Mouse (Mus musculus) forebrain, embryonic 16.5 days (tissue): ENCODE results near the gene Serac1. TPM values are rescaled to one million over a fixed set of nuclear protein-coding genes. Genes with fewer than 3 reads are reported as not detected.
A peak's percentile ranks its signal among the peaks of the same experiment; 100 is the strongest.
"Not testable (repeated sequence)": the region's sequence is repeated elsewhere in the genome, so short reads cannot be mapped to it uniquely, and the experiment has no call there.

Source experiments
- ATAC-seq: fragments of 200-750 bp; cut with Nextera tagmentation; 2 replicates; pipeline ENCODE4 v1.8.0; 2017; ENCODE audit warnings: mild to moderate bottlenecking, moderate library complexity
- H3K27ac ChIP-seq: fragments of 300-500 bp; sonication (generic); 2 replicates; pipeline ENCODE4 v1.5.1; 2014; ENCODE audit warnings: low read length, control low read depth
- H3K27me3 ChIP-seq: fragments of 300-500 bp; sonication (generic); replicated peaks from 2 replicates; pipeline ENCODE4 v1.6.1; 2014; ENCODE audit warnings: low read length; ENCODE audit not compliant: control insufficient read depth, insufficient read depth
- H3K36me3 ChIP-seq: fragments of 300-500 bp; sonication (generic); 2 replicates; pipeline ENCODE4 v1.6.1; 2014; ENCODE audit not compliant: control insufficient read depth, insufficient read depth
- H3K4me1 ChIP-seq: fragments of 300-500 bp; sonication (generic); replicated peaks from 2 replicates; pipeline ENCODE4 v1.6.1; 2014; ENCODE audit warnings: low read length; ENCODE audit not compliant: control insufficient read depth, insufficient read depth
- H3K4me2 ChIP-seq: fragments of 300-500 bp; sonication (generic); 2 replicates; pipeline ENCODE4 v1.6.1; 2014; ENCODE audit warnings: mild to moderate bottlenecking, low read length, control low read depth
- H3K4me3 ChIP-seq: fragments of 300-500 bp; sonication (generic); replicated peaks from 2 replicates; pipeline ENCODE4 v1.5.1; 2014; ENCODE audit warnings: mild to moderate bottlenecking, low read length, control low read depth
- H3K9ac ChIP-seq: fragments of 300-500 bp; sonication (generic); replicated peaks from 2 replicates; pipeline ENCODE4 v1.6.1; 2014; ENCODE audit warnings: low read depth, low read length, control low read depth
- H3K9me3 ChIP-seq: fragments of 300-500 bp; sonication (generic); 2 replicates; pipeline ENCODE4 v1.6.1; 2016; ENCODE audit warnings: low read length; ENCODE audit not compliant: control insufficient read depth
- WGBS: fragments of 180-500 bp; shearing (Covaris S2); extraction: QIAGEN DNeasy Blood & Tissue Kit; methylation state at CpG from one replicate; pipeline ENCODE4 v1.1.7; 2014; 5-methylcytosine and 5-hydroxymethylcytosine counted together
- polyA plus RNA-seq: library from polyadenylated mRNA; unstranded; fragments of >200 nt; fragmentation: Nextera tagmentation; extraction: Ambion mirVana; gene quantifications from 2 replicates; pipeline ENCODE4 v1.2.1, GENCODE M21; 2015

Gene Serac1
- polyA plus RNA-seq, 1 experiment from 2014 or later, result 15.8 TPM

GRCm38 (mm10) chr17:6036872-6037271, 42.7 kb downstream of the Serac1 start:
- H3K9ac ChIP-seq, result no peak overlapping the region
- no peaks in the 10 kb centered on the region for H3K27me3 ChIP-seq
- no peaks in the 10 kb centered on the region for H3K36me3 ChIP-seq
- no peaks in the 10 kb centered on the region for H3K9me3 ChIP-seq
- H3K4me2 ChIP-seq, result no peak overlapping the region
- H3K27ac ChIP-seq, result no peak overlapping the region
- no peak overlapping the region for H3K4me3 ChIP-seq
- no peak for ATAC-seq
- WGBS, result 90% methylated on average over 11 of the region's 11 CpGs
- H3K4me1 ChIP-seq, result no peaks in the 10 kb centered on the region

GRCm38 (mm10) chr17:6036458-6036857, 43.1 kb downstream of the Serac1 start:
- no peak overlapping the region for H3K4me3 ChIP-seq
- WGBS, result 87% methylated on average over 8 of the region's 8 CpGs
- H3K9ac ChIP-seq, result no peak overlapping the region
- no peak overlapping the region for H3K4me2 ChIP-seq
- H3K4me1 ChIP-seq, result no peaks in the 10 kb centered on the region
- H3K36me3 ChIP-seq, result no peaks in the 10 kb centered on the region
- no peak overlapping the region for H3K27ac ChIP-seq
- H3K9me3 ChIP-seq, result no peaks in the 10 kb centered on the region
- no peak for ATAC-seq
- no peaks in the 10 kb centered on the region for H3K27me3 ChIP-seq

- H3K27me3 ChIP-seq, result no peaks in the 10 kb centered on the region
- 32% methylated on average over 8 of the region's 8 CpGs for WGBS
- no peak overlapping the region for H3K9ac ChIP-seq
- no peak overlapping the region for H3K4me2 ChIP-seq
- no peaks in the 10 kb centered on the region for H3K36me3 ChIP-seq
- no peaks in the 10 kb centered on the region for H3K9me3 ChIP-seq
- H3K4me1 ChIP-seq, result no peaks in the 10 kb centered on the region
- H3K4me3 ChIP-seq, result no peak overlapping the region
- no peak for ATAC-seq
- no peak overlapping the region for H3K27ac ChIP-seq
Observed at GRCm38 (mm10) chr17:6035661-6036060, 43.9 kb downstream of the Serac1 start.

- Histone ChIP-seq H3K36me3 (no peaks in the 10 kb centered on the region), H3K27me3 (no peaks in the 10 kb centered on the region), H3K4me3 (no peak overlapping the region), H3K4me2 (no peak overlapping the region), H3K9me3 (no peaks in the 10 kb centered on the region), H3K27ac (no peak overlapping the region), H3K4me1 (no peaks in the 10 kb centered on the region), H3K9ac (no peak overlapping the region)
- ATAC-seq, result no peak
- 80% methylated on average over 7 of the region's 7 CpGs for WGBS
Observed at GRCm38 (mm10) chr17:6025831-6026230, 53.7 kb downstream of the Serac1 start.

GRCm38 (mm10) chr17:6021374-6021789, 58.2 kb downstream of the Serac1 start:
- not testable (repeated sequence) for H3K36me3 ChIP-seq, H3K27me3 ChIP-seq, H3K4me1 ChIP-seq, H3K4me3 ChIP-seq, H3K27ac ChIP-seq, H3K9me3 ChIP-seq, H3K9ac ChIP-seq
- 0 out of 2 replicates have a peak, but pooled peaks have one; percentile 28 for ATAC-seq
- peak overlapping the region; percentile 23; the same call in 1 of the 2 replicates for H3K4me2 ChIP-seq
- 42% methylated on average over 5 of the region's 5 CpGs for WGBS

GRCm38 (mm10) chr17:6020636-6021035, 58.9 kb downstream of the Serac1 start:
- H3K36me3 ChIP-seq, result no peaks in the 10 kb centered on the region
- no peaks in the 10 kb centered on the region for H3K27me3 ChIP-seq
- no peak for ATAC-seq
- H3K4me3 ChIP-seq, result no peak overlapping the region
- no peaks in the 10 kb centered on the region for H3K4me1 ChIP-seq
- H3K4me2 ChIP-seq, result no peak overlapping the region
- WGBS, result 52% methylated on average over 7 of the region's 7 CpGs
- H3K9me3 ChIP-seq, result no peaks in the 10 kb centered on the region
- H3K9ac ChIP-seq, result no peak overlapping the region
- no peak overlapping the region for H3K27ac ChIP-seq

GRCm38 (mm10) chr17:6019776-6020175, 59.8 kb downstream of the Serac1 start:
- H3K27ac ChIP-seq, result no peak overlapping the region
- H3K27me3 ChIP-seq, result no peaks in the 10 kb centered on the region
- ATAC-seq, result no peak
- 79% methylated on average over 2 of the region's 2 CpGs for WGBS
- no peak overlapping the region for H3K4me2 ChIP-seq
- H3K4me1 ChIP-seq, result no peaks in the 10 kb centered on the region
- no peak overlapping the region for H3K4me3 ChIP-seq
- H3K9me3 ChIP-seq, result no peaks in the 10 kb centered on the region
- H3K9ac ChIP-seq, result no peak overlapping the region
- no peaks in the 10 kb centered on the region for H3K36me3 ChIP-seq

- H3K27me3 ChIP-seq, result no peaks in the 10 kb centered on the region
- H3K4me1 ChIP-seq, result no peaks in the 10 kb centered on the region
- no peak overlapping the region for H3K4me3 ChIP-seq
- ATAC-seq, result no peak
- no peak overlapping the region for H3K4me2 ChIP-seq
- H3K27ac ChIP-seq, result no peak overlapping the region
- no peaks in the 10 kb centered on the region for H3K9me3 ChIP-seq
- H3K36me3 ChIP-seq, result no peaks in the 10 kb centered on the region
- WGBS, result 82% methylated on average over 4 of the region's 4 CpGs
- H3K9ac ChIP-seq, result no peak overlapping the region
Observed at GRCm38 (mm10) chr17:6018348-6018747, 61.2 kb downstream of the Serac1 start.

GRCm38 (mm10) chr17:6017268-6017667, 62.3 kb downstream of the Serac1 start:
- no peaks in the 10 kb centered on the region for H3K27me3 ChIP-seq
- no peaks in the 10 kb centered on the region for H3K36me3 ChIP-seq
- ATAC-seq, result no peak
- no peak overlapping the region for H3K4me2 ChIP-seq
- no peak overlapping the region for H3K4me3 ChIP-seq
- no peak overlapping the region for H3K9ac ChIP-seq
- H3K9me3 ChIP-seq, result no peaks in the 10 kb centered on the region
- WGBS, result 66% methylated on average over 12 of the region's 12 CpGs
- no peaks in the 10 kb centered on the region for H3K4me1 ChIP-seq
- no peak overlapping the region for H3K27ac ChIP-seq

GRCm38 (mm10) chr17:6016213-6016780, 63.2 kb downstream of the Serac1 start:
- Histone ChIP-seq H3K4me3 (no peak overlapping the region), H3K4me2 (no peak overlapping the region), H3K27me3 (no peaks in the 10 kb centered on the region), H3K36me3 (no peaks in the 10 kb centered on the region), H3K9me3 (no peaks in the 10 kb centered on the region), H3K9ac (no peak overlapping the region), H3K27ac (no peak overlapping the region), H3K4me1 (no peaks in the 10 kb centered on the region)
- 78% methylated on average over 7 of the region's 7 CpGs for WGBS
- peak; percentile 43; the same call in 1 of the 2 replicates for ATAC-seq
